ENCODE assay signal across 1 mouse cellular context in the genomic region with DNA sequence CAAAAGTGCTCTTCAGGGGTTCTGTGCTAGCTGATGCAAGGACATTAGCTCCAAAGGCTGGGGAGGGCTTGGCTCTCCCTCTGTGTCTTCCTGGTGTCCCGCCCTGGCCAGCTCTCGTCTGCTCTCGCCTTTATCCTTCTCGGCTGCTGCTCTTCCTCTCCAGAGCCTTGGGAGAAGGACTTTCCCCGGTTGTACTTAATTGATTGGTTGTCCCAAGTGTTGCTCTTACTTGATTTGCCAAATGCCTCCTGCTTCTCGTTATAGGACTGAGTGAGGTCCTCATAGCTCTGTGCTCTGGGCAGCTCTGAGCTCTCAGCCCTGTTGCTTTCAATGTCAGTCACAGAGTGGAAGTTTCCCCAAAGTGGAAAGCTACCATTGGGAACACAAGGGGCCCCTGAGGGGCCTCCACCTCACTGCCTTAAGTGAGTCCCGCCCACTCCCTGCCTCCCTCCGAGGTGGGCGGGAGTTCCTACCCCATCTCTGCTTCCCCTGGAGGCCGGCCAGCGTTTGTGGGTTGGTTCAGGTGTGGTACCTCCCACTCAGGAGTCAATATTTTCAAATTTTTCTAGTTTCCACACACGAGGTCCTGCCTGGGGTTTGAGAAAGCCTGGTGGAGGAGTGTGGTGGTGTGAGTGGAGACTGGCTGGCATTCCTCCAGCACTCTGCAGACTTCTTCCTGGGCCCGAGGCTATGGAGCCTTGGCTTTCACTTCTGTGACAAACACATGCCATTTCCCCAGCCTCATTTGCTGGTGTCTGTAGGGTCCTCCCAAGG.
TF ChIP-seq lines count a peak whose summit lies in the region.

No protein-coding gene starts in this region.

TF ChIP-seq in CH12.LX, 34 proteins besides CTCF, POLR2A, EP300 and RAD21:
- TF ChIP-seq ZKSCAN1 (IDR thresholded peaks at IDR 0.05; ENCODE audit: borderline replicate concordance, low read depth, low read length): no peak
- TF ChIP-seq ZC3H11A (IDR thresholded peaks at IDR 0.05; ENCODE audit: low read depth, low read length): no peak
- TF ChIP-seq TCF12 (IDR thresholded peaks at IDR 0.05; ENCODE audit: low read depth, low read length): no peak
- TF ChIP-seq MAX (IDR thresholded peaks at IDR 0.05; ENCODE audit: low read length): no peak
- TF ChIP-seq POLR2AphosphoS2 (IDR thresholded peaks at IDR 0.05; ENCODE audit: low read depth, low read length): no peak
- no peak for TF ChIP-seq NELFE (IDR thresholded peaks at IDR 0.05; ENCODE audit: low read depth, low read length)
- no peak for TF ChIP-seq RCOR1 (conservative IDR thresholded peaks at IDR 0.05; ENCODE audit: low read depth, low read length)
- no peak for TF ChIP-seq IRF4 (IDR thresholded peaks at IDR 0.05; ENCODE audit: low read depth, low read length)
- TF ChIP-seq MXI1 (IDR thresholded peaks at IDR 0.05; ENCODE audit: low read depth, low read length): no peak
